8 mouse cellular contexts compared by ENCODE assay signal in the genomic region with DNA sequence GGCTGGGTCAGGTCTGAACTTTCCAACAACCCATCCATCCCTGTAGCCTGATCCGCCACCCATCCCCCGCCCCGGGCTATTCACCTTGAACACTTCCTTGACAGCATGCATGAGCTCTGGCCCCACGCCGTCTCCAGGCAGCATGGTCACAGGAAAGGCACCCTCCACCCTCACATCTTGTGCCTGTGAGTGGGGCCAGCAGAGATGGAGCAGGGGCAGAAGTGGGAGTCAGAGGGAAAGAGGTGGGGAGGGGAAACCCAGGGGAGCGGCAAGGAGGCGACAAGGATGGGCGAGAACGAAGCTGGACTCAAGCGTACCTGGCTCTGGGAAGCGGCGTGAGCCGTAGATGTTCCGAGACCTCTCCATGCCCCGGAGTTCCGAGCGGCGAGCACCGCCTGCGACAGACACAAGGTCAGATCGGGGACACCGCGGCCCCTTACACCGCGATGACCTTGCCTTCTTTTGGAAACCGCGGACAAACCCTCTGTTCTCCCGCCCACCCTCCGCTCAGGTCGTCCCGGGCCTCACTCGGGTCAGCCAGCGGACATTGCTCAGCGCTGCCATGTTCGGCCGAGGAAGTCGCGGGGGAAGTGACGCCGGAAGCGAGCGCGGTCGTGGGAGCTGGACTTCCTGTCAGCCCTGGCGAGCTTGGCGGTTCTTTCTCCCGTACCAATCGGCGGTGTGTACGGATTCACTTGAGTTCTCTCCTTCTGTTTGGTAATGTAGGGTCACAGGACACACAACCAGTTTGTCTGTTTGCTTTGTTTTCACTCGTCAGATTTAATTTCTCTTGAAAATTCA. TPM values are rescaled to one million over a fixed set of nuclear protein-coding genes. Genes with fewer than 3 reads are reported as not detected.
DNase-seq lines count a peak whose midpoint lies in the region; ATAC-seq and TF ChIP-seq lines count a peak whose summit lies in the region.

Gene Idh3b (minus strand): TSS at position 694 of the 801 bp plus-strand sequence.

- peak; percentile 88 for ATAC-seq in hindbrain, embryonic 11.5 days (ENCODE audit: low FRiP score)
- peak; percentile 92 for ATAC-seq in lung, embryonic 16.5 days (ENCODE audit: low read depth)

- H3K4me3 ChIP-seq in hindbrain, embryonic 11.5 days (ENCODE audit: low read depth, low read length), result peak within 1 kb of the TSS; percentile 87
- H3K4me3 ChIP-seq in lung, embryonic 16.5 days (ENCODE audit: low read length), result peak within 1 kb of the TSS; percentile 92
- peak within 1 kb of the TSS; percentile 89 for H3K4me3 ChIP-seq in thymus, adult 2 months (ENCODE audit: control insufficient read depth, insufficient read depth, low read length)

- no peaks in the 10 kb centered on the region for H3K4me1 ChIP-seq in hindbrain, embryonic 11.5 days (replicated peaks; ENCODE audit: control insufficient read depth, insufficient read depth, low read length)
- peaks cover 6% of the 10 kb centered on the region for H3K4me1 ChIP-seq in lung, embryonic 16.5 days (replicated peaks; ENCODE audit: control insufficient read depth, insufficient read depth, low read length)
- H3K4me1 ChIP-seq in thymus, adult 2 months (replicated peaks; ENCODE audit: control insufficient read depth, insufficient read depth, low read length), result peaks cover 8% of the 10 kb centered on the region

- TF ChIP-seq POLR2A in thymus, adult 2 months (IDR thresholded peaks at IDR 0.05; ENCODE audit: control insufficient read depth, extremely low read depth, insufficient read depth, low read length, poor library complexity), result no peak

- no peaks in the 10 kb centered on the region for H3K27me3 ChIP-seq in hindbrain, embryonic 11.5 days (ENCODE audit: control insufficient read depth, insufficient read depth, low read length)
- no peaks in the 10 kb centered on the region for H3K27me3 ChIP-seq in lung, embryonic 16.5 days (ENCODE audit: control insufficient read depth, insufficient read depth, low read depth, low read length)
- no peaks in the 10 kb centered on the region for H3K27me3 ChIP-seq in thymus, adult 2 months (ENCODE audit: control insufficient read depth, insufficient read depth, low read length)

- DNase-seq in Muller cell, postnatal 12 days (ENCODE audit: inconsistent ontology term), result peak; percentile 85
- peak; percentile 87 for DNase-seq in cerebellum, adult 9-11 months
- peak; percentile 72 to 88 for DNase-seq in frontal cortex, postnatal 10 days (ENCODE audit: low spot score in 2 of 2)
- DNase-seq in hindbrain, embryonic 11.5 days (ENCODE audit: low spot score), result peak; percentile 88
- peak; percentile 85 for DNase-seq in layer of hippocampus, adult 9-11 months
- DNase-seq in ovary, adult 18-20 months (ENCODE audit: low spot score), result peak; percentile 78
- DNase-seq in thymus, adult 2 months, result peak; percentile 79

- under 1% methylated on average over 51 of the region's 51 CpGs for WGBS in hindbrain, embryonic 11.5 days
- 0% methylated on average over 51 of the region's 51 CpGs for WGBS in lung, embryonic 16.5 days
- 2% methylated on average over 51 of the region's 51 CpGs for WGBS in thymus, adult 2 months

- 0 out of 2 replicates have a peak within 1 kb of the TSS, but pooled peaks have one; percentile 39 for H3K27ac ChIP-seq in hindbrain, embryonic 11.5 days (ENCODE audit: low read depth, low read length)
- peak within 1 kb of the TSS; percentile 76 for H3K27ac ChIP-seq in lung, embryonic 16.5 days (ENCODE audit: low read length)
- no peak within 1 kb of the TSS for H3K27ac ChIP-seq in thymus, adult 2 months (ENCODE audit: control insufficient read depth, insufficient read depth, low read length)

- peak within 1 kb of the TSS; percentile 89 for H3K9ac ChIP-seq in hindbrain, embryonic 11.5 days (ENCODE audit: low read depth, low read length)
- peak within 1 kb of the TSS; percentile 84 for H3K9ac ChIP-seq in lung, embryonic 16.5 days (ENCODE audit: low read length)

- H3K4me2 ChIP-seq in hindbrain, embryonic 11.5 days (replicated peaks; ENCODE audit: low read depth, low read length), result peak within 1 kb of the TSS; percentile 93
- H3K4me2 ChIP-seq in lung, embryonic 16.5 days (ENCODE audit: low read depth, low read length), result peak within 1 kb of the TSS; percentile 73

- TF ChIP-seq CTCF in thymus, adult 2 months (IDR thresholded peaks at IDR 0.05; ENCODE audit: borderline replicate concordance, control insufficient read depth, extremely low read depth, insufficient read depth, low read length, poor library complexity), result peak; percentile 25; the same call in 1 of the 2 replicates

- no peaks in the 10 kb centered on the region for H3K9me3 ChIP-seq in hindbrain, embryonic 11.5 days (ENCODE audit: control insufficient read depth, low read length)
- H3K9me3 ChIP-seq in lung, embryonic 16.5 days (ENCODE audit: control insufficient read depth, low read length), result no peaks in the 10 kb centered on the region

- 0 out of 2 replicates have a peak, but pooled peaks cover 4% of the 10 kb centered on the region for H3K36me3 ChIP-seq in hindbrain, embryonic 11.5 days (ENCODE audit: control insufficient read depth, insufficient read depth, low read length)
- H3K36me3 ChIP-seq in lung, embryonic 16.5 days (ENCODE audit: control insufficient read depth, insufficient read depth, low read length), result peaks cover 18% of the 10 kb centered on the region
- H3K36me3 ChIP-seq in thymus, adult 2 months (ENCODE audit: control insufficient read depth, insufficient read depth, low read length), result peaks cover 20% of the 10 kb centered on the region

RNA-seq across cellular contexts. Expression of gene Idh3b, which starts in this region (rescaled TPM):
- 141 and 147 TPM in 2 replicates for polyA plus RNA-seq in hindbrain, embryonic 11.5 days (2014; fragmentation: Nextera tagmentation; extraction: Ambion mirVana)
- 152 and 161 TPM in 2 replicates for polyA plus RNA-seq in lung, embryonic 16.5 days (2015; fragmentation: Nextera tagmentation; extraction: Ambion mirVana)
- polyA plus RNA-seq in thymus, adult 2 months (2012; rRNA removed), result 205 and 237 TPM in 2 replicates
